Mouse (Mus musculus): ENCODE data around the gene Ankrd27. TPM values are rescaled to one million over a fixed set of nuclear protein-coding genes. Genes with fewer than 3 reads are reported as not detected.

Gene Ankrd27
- polyA plus RNA-seq, 1 experiment from 2014 or later, result 41.7 TPM

GRCm38 (mm10) chr7:35647101-35647698 is 61.2 kb downstream of the Ankrd27 start, which contains the start of gene Pdcd5:
Gene Pdcd5, minus strand, starts transcription at chr7:35647521.
- under 1% methylated on average over 50 of the region's 64 CpGs for WGBS
- Histone ChIP-seq H3K36me3 (peaks cover 33% of the 10 kb centered on the region), H3K9ac (peak within 1 kb of the TSS; percentile 84), H3K4me3 (replicated peaks) (peak within 1 kb of the TSS; percentile 97), H3K4me2 (replicated peaks) (peak within 1 kb of the TSS; percentile 52), H3K27me3 (no peaks in the 10 kb centered on the region), H3K9me3 (replicated peaks) (no peaks in the 10 kb centered on the region), H3K4me1 (peaks cover 14% of the 10 kb centered on the region; the same call in 1 of the 2 replicates), H3K27ac (replicated peaks) (peak within 1 kb of the TSS; percentile 82)
- ATAC-seq (ENCODE audit: insufficient number of reproducible peaks, low FRiP score, low TSS enrichment, low read depth), result peak; percentile 88

GRCm38 (mm10) chr7:35648239-35649069 is 62.4 kb downstream of the Ankrd27 start:
- H3K36me3 ChIP-seq, result peaks cover 21% of the 10 kb centered on the region
- no peak for ATAC-seq (ENCODE audit: insufficient number of reproducible peaks, low FRiP score, low TSS enrichment, low read depth)
- 68% methylated on average over 9 of the region's 9 CpGs for WGBS

GRCm38 (mm10) chr7:35649071-35649470 is 63.0 kb downstream of the Ankrd27 start:
- Histone ChIP-seq H3K36me3 (peaks cover 16% of the 10 kb centered on the region), H3K4me1 (peaks cover 14% of the 10 kb centered on the region; the same call in 1 of the 2 replicates), H3K9me3 (replicated peaks) (no peaks in the 10 kb centered on the region), H3K9ac (no peak overlapping the region), H3K4me3 (replicated peaks) (no peak overlapping the region), H3K4me2 (replicated peaks) (no peak overlapping the region), H3K27ac (replicated peaks) (no peak overlapping the region), H3K27me3 (no peaks in the 10 kb centered on the region)
- ATAC-seq (ENCODE audit: insufficient number of reproducible peaks, low FRiP score, low TSS enrichment, low read depth), result no peak
- 43% methylated on average over 3 of the region's 3 CpGs for WGBS

More at GRCm38 (mm10) chr7:35648239-35649069, 62.4 kb downstream of the Ankrd27 start:
- H3K9me3 ChIP-seq (replicated peaks), result no peaks in the 10 kb centered on the region
- no peaks in the 10 kb centered on the region for H3K27me3 ChIP-seq
- H3K27ac ChIP-seq (replicated peaks), result no peak overlapping the region
- no peak overlapping the region for H3K9ac ChIP-seq
- peaks cover 14% of the 10 kb centered on the region; the same call in 1 of the 2 replicates for H3K4me1 ChIP-seq
- no peak overlapping the region for H3K4me3 ChIP-seq (replicated peaks)
- H3K4me2 ChIP-seq (replicated peaks), result no peak overlapping the region

GRCm38 (mm10) chr7:35650716-35651410 is 64.8 kb downstream of the Ankrd27 start:
- Histone ChIP-seq H3K36me3 (no peaks in the 10 kb centered on the region), H3K27ac (replicated peaks) (no peak overlapping the region), H3K9me3 (replicated peaks) (no peaks in the 10 kb centered on the region), H3K4me2 (replicated peaks) (no peak overlapping the region), H3K4me1 (0 out of 2 replicates have a peak, but pooled peaks cover 10% of the 10 kb centered on the region), H3K9ac (no peak overlapping the region), H3K27me3 (no peaks in the 10 kb centered on the region), H3K4me3 (replicated peaks) (no peak overlapping the region)
- 72% methylated on average over 11 of the region's 11 CpGs for WGBS
- no peak for ATAC-seq (ENCODE audit: insufficient number of reproducible peaks, low FRiP score, low TSS enrichment, low read depth)

GRCm38 (mm10) chr7:35651583-35652270 is 65.7 kb downstream of the Ankrd27 start:
- no peaks in the 10 kb centered on the region for H3K27me3 ChIP-seq
- ATAC-seq (ENCODE audit: insufficient number of reproducible peaks, low FRiP score, low TSS enrichment, low read depth), result no peak

GRCm38 (mm10) chr7:35657829-35658228 is 71.8 kb downstream of the Ankrd27 start:
- H3K9ac ChIP-seq, result no peak overlapping the region
- WGBS, result 45% methylated on average over 6 of the region's 6 CpGs
- no peak overlapping the region for H3K4me2 ChIP-seq (replicated peaks)
- H3K4me3 ChIP-seq (replicated peaks), result no peak overlapping the region
- no peaks in the 10 kb centered on the region for H3K27me3 ChIP-seq
- no peak for ATAC-seq (ENCODE audit: insufficient number of reproducible peaks, low FRiP score, low TSS enrichment, low read depth)
- H3K9me3 ChIP-seq (replicated peaks), result no peaks in the 10 kb centered on the region
- no peak overlapping the region for H3K27ac ChIP-seq (replicated peaks)
- H3K4me1 ChIP-seq, result no peaks in the 10 kb centered on the region
- no peaks in the 10 kb centered on the region for H3K36me3 ChIP-seq

More at GRCm38 (mm10) chr7:35651583-35652270, 65.7 kb downstream of the Ankrd27 start:
- 0 out of 2 replicates have a peak, but pooled peaks cover 3% of the 10 kb centered on the region for H3K4me1 ChIP-seq
- H3K27ac ChIP-seq (replicated peaks), result no peak overlapping the region
- H3K4me2 ChIP-seq (replicated peaks), result no peak overlapping the region
- WGBS, result 78% methylated on average over 10 of the region's 10 CpGs
- H3K9ac ChIP-seq, result no peak overlapping the region
- no peaks in the 10 kb centered on the region for H3K9me3 ChIP-seq (replicated peaks)
- no peak overlapping the region for H3K4me3 ChIP-seq (replicated peaks)
- no peaks in the 10 kb centered on the region for H3K36me3 ChIP-seq

- no peak overlapping the region for H3K9ac ChIP-seq
- H3K4me2 ChIP-seq (replicated peaks), result no peak overlapping the region
- no peak for ATAC-seq (ENCODE audit: insufficient number of reproducible peaks, low FRiP score, low TSS enrichment, low read depth)
Observed at GRCm38 (mm10) chr7:35659173-35659572, 73.1 kb downstream of the Ankrd27 start.

GRCm38 (mm10) chr7:35663790-35664376 is 77.8 kb downstream of the Ankrd27 start:
- H3K4me1 ChIP-seq, result no peaks in the 10 kb centered on the region
- ATAC-seq (ENCODE audit: insufficient number of reproducible peaks, low FRiP score, low TSS enrichment, low read depth), result no peak
- H3K4me3 ChIP-seq (replicated peaks), result no peak overlapping the region
- no peaks in the 10 kb centered on the region for H3K9me3 ChIP-seq (replicated peaks)
- H3K27ac ChIP-seq (replicated peaks), result no peak overlapping the region
- WGBS, result 46% methylated on average over 16 of the region's 16 CpGs
- H3K36me3 ChIP-seq, result no peaks in the 10 kb centered on the region
- no peak overlapping the region for H3K9ac ChIP-seq
- H3K27me3 ChIP-seq, result no peaks in the 10 kb centered on the region
- H3K4me2 ChIP-seq (replicated peaks), result no peak overlapping the region

More at GRCm38 (mm10) chr7:35659173-35659572, 73.1 kb downstream of the Ankrd27 start:
- Histone ChIP-seq H3K4me1 (no peaks in the 10 kb centered on the region), H3K4me3 (replicated peaks) (no peak overlapping the region), H3K36me3 (no peaks in the 10 kb centered on the region), H3K9me3 (replicated peaks) (no peaks in the 10 kb centered on the region), H3K27me3 (no peaks in the 10 kb centered on the region), H3K27ac (replicated peaks) (no peak overlapping the region)
- WGBS, result 53% methylated on average over 3 of the region's 3 CpGs

GRCm38 (mm10) chr7:35668066-35669041 is 82.3 kb downstream of the Ankrd27 start:
- no peaks in the 10 kb centered on the region for H3K9me3 ChIP-seq (replicated peaks)
- H3K4me2 ChIP-seq (replicated peaks), result no peak overlapping the region
- H3K27ac ChIP-seq (replicated peaks), result no peak overlapping the region
- H3K36me3 ChIP-seq, result no peaks in the 10 kb centered on the region
- H3K4me3 ChIP-seq (replicated peaks), result no peak overlapping the region
- no peaks in the 10 kb centered on the region for H3K27me3 ChIP-seq
- ATAC-seq (ENCODE audit: insufficient number of reproducible peaks, low FRiP score, low TSS enrichment, low read depth), result no peak
- WGBS, result 45% methylated on average over 18 of the region's 18 CpGs
- no peaks in the 10 kb centered on the region for H3K4me1 ChIP-seq
- H3K9ac ChIP-seq, result no peak overlapping the region

- Histone ChIP-seq H3K4me3 (replicated peaks) (no peak overlapping the region), H3K4me2 (replicated peaks) (no peak overlapping the region), H3K36me3 (no peaks in the 10 kb centered on the region), H3K27ac (replicated peaks) (no peak overlapping the region), H3K4me1 (no peaks in the 10 kb centered on the region), H3K9me3 (replicated peaks) (no peaks in the 10 kb centered on the region), H3K9ac (no peak overlapping the region), H3K27me3 (no peaks in the 10 kb centered on the region)
- no peak for ATAC-seq (ENCODE audit: insufficient number of reproducible peaks, low FRiP score, low TSS enrichment, low read depth)
- WGBS, result 79% methylated on average over 4 of the region's 4 CpGs
Observed at GRCm38 (mm10) chr7:35678976-35679375, 92.9 kb downstream of the Ankrd27 start.

Data from embryonic facial prominence, embryonic 15.5 days (tissue).